Mouse (Mus musculus) embryonic facial prominence, embryonic 11.5 days (tissue): ENCODE data around the gene Acox3. TPM values are rescaled to one million over a fixed set of nuclear protein-coding genes. Genes with fewer than 3 reads are reported as not detected.

ENCODE experiments used
- ATAC-seq: fragments of 200-750 bp; cut with Nextera tagmentation; replicated peaks from 2 replicates; pipeline ENCODE4 v1.8.0; 2017; ENCODE audit warnings: low read depth; ENCODE audit not compliant: insufficient number of reproducible peaks, low FRiP score, low TSS enrichment
- DNase-seq: peaks from one replicate; pipeline ENCODE4 v3.0.0-alpha.2; 2015; ENCODE audit warnings: low spot score
- H3K27ac ChIP-seq: fragments of 300-500 bp; sonication (generic); replicated peaks from 2 replicates; pipeline ENCODE4 v1.5.1; 2014; ENCODE audit warnings: mild to moderate bottlenecking, low read depth, low read length, control low read depth
- H3K27me3 ChIP-seq: fragments of 300-500 bp; sonication (generic); 2 replicates; pipeline ENCODE4 v1.6.1; 2014; ENCODE audit warnings: mild to moderate bottlenecking, low read length, moderate library complexity, mixed read lengths; ENCODE audit not compliant: control insufficient read depth, insufficient read depth
- H3K36me3 ChIP-seq: fragments of 300-500 bp; sonication (generic); replicated peaks from 2 replicates; pipeline ENCODE4 v1.6.1; 2014; ENCODE audit warnings: low read depth, mild to moderate bottlenecking, low read length, moderate library complexity, mixed read lengths; ENCODE audit not compliant: control insufficient read depth, insufficient read depth
- H3K4me1 ChIP-seq: fragments of 300-500 bp; sonication (generic); 2 replicates; pipeline ENCODE4 v1.6.1; 2014; ENCODE audit warnings: low read length, mixed read lengths; ENCODE audit not compliant: control insufficient read depth, insufficient read depth
- H3K4me2 ChIP-seq: fragments of 300-500 bp; sonication (generic); 2 replicates; pipeline ENCODE4 v1.6.1; 2014; ENCODE audit warnings: low read depth, mild to moderate bottlenecking, control low read depth, low read length, moderate library complexity
- H3K4me3 ChIP-seq: fragments of 300-500 bp; sonication (generic); 2 replicates; pipeline ENCODE4 v1.5.1; 2014; ENCODE audit warnings: low read depth, low read length, control low read depth
- H3K9ac ChIP-seq: fragments of 300-500 bp; sonication (generic); replicated peaks from 2 replicates; pipeline ENCODE4 v1.6.1; 2014; ENCODE audit warnings: mild to moderate bottlenecking, control low read depth, low read length
- H3K9me3 ChIP-seq: fragments of 300-500 bp; sonication (generic); replicated peaks from 2 replicates; pipeline ENCODE4 v1.6.1; 2016; ENCODE audit warnings: mild to moderate bottlenecking, low read length, inconsistent platforms, mixed read lengths; ENCODE audit not compliant: control insufficient read depth
- WGBS: fragments of 180-500 bp; shearing (Covaris S2); extraction: QIAGEN DNeasy Blood & Tissue Kit; methylation state at CpG from one replicate; pipeline ENCODE4 v1.1.7; 2014; 5-methylcytosine and 5-hydroxymethylcytosine counted together
- polyA plus RNA-seq: library from polyadenylated mRNA; unstranded; fragments of >200 nt; fragmentation: Nextera tagmentation; extraction: Ambion mirVana; gene quantifications from 2 replicates; pipeline ENCODE4 v1.2.1, GENCODE M21; 2014

Acox3 gene
- polyA plus RNA-seq, 1 experiment from 2014 or later = 10.9 TPM

- Histone ChIP-seq H3K4me1 (no peaks in the 10 kb centered on the region), H3K9ac (no peak overlapping the region), H3K9me3 (no peaks in the 10 kb centered on the region), H3K27ac (no peak overlapping the region), H3K36me3 (no peaks in the 10 kb centered on the region), H3K4me2 (no peak overlapping the region), H3K4me3 (no peak overlapping the region), H3K27me3 (no peaks in the 10 kb centered on the region)
- WGBS = 83% methylated on average over 9 of the region's 9 CpGs
- DNase-seq (no peak), ATAC-seq (no peak)
These were observed 79.2 kb downstream of the Acox3 start for GRCm38 (mm10) chr5:35662021-35662545.

Other genes starting within 250 kb of the Acox3 start
- gene Hmx1, start 193.9 kb upstream of the Acox3 start, polyA plus RNA-seq = 11.8 and 12.3 TPM in 2 replicates
- gene Cpz, start 57.3 kb upstream of the Acox3 start, polyA plus RNA-seq = 3.6 and 6.0 TPM in 2 replicates
- 6.9 and 7.9 TPM in 2 replicates for gene Trmt44, start 8.0 kb upstream of the Acox3 start, polyA plus RNA-seq
- 3.6 and 4.4 TPM in 2 replicates for gene Htra3, start 96.7 kb downstream of the Acox3 start, polyA plus RNA-seq
- 2.9 TPM in 2 replicates for gene Sh3tc1, start 156.9 kb downstream of the Acox3 start, polyA plus RNA-seq
- 0.20 and 0.55 TPM in 2 replicates for gene Ablim2, start 174.8 kb downstream of the Acox3 start, polyA plus RNA-seq